Mouse (Mus musculus) liver, adult 2 months (tissue): Measurements from ENCODE around the gene Dglucy. TPM values are rescaled to one million over a fixed set of nuclear protein-coding genes. Genes with fewer than 3 reads are reported as not detected.

ENCODE experiments used
- DNase-seq: peaks from one replicate; pipeline ENCODE4 v3.0.0-alpha.2; 2011; ENCODE audit warnings: low read depth, low spot score; ENCODE audit errors: extremely low read depth
- H3K27ac ChIP-seq: fragments of 200-500 bp; replicated peaks from 2 replicates; pipeline ENCODE4 v1.5.1; 2012; ENCODE audit warnings: low read depth, mild to moderate bottlenecking, control low read depth, inconsistent platforms, low read length; ENCODE audit not compliant: insufficient read depth
- H3K27me3 ChIP-seq: fragments of 200-500 bp; 2 replicates; pipeline ENCODE4 v1.6.1; 2012; ENCODE audit warnings: mild to moderate bottlenecking, moderate library complexity, low read length, inconsistent platforms; ENCODE audit not compliant: control insufficient read depth, insufficient read depth
- H3K36me3 ChIP-seq: fragments of 200-500 bp; 2 replicates; pipeline ENCODE4 v1.6.1; 2012; ENCODE audit warnings: low read length, inconsistent platforms; ENCODE audit not compliant: control insufficient read depth, insufficient read depth
- H3K4me1 ChIP-seq: fragments of 200-500 bp; 2 replicates; pipeline ENCODE4 v1.6.1; 2011; ENCODE audit warnings: low read length; ENCODE audit not compliant: control insufficient read depth, insufficient read depth
- H3K4me3 ChIP-seq: fragments of 200-500 bp; 2 replicates; pipeline ENCODE4 v1.5.1; 2011; ENCODE audit warnings: low read depth, mild to moderate bottlenecking, control low read depth, low read length, moderate library complexity; ENCODE audit not compliant: insufficient read depth
- H3K79me2 ChIP-seq: fragments of 200-500 bp; 2 replicates; pipeline ENCODE4 v1.6.1; 2012; ENCODE audit warnings: inconsistent platforms, mild to moderate bottlenecking, low read length, moderate library complexity; ENCODE audit not compliant: control insufficient read depth, insufficient read depth
- H3K9ac ChIP-seq: fragments of 200-500 bp; 2 replicates; pipeline ENCODE4 v1.6.1; 2012; ENCODE audit warnings: low read depth, mild to moderate bottlenecking, control low read depth, inconsistent platforms, low read length
- CTCF ChIP-seq: fragments of 200-500 bp; IDR thresholded peaks from 2 replicates; pipeline ENCODE4 v1.5.1; 2011; ENCODE audit warnings: low read depth, low read length, control low read depth
- POLR2A ChIP-seq: fragments of 200-500 bp; IDR thresholded peaks from 2 replicates; pipeline ENCODE4 v1.6.1; 2011; ENCODE audit warnings: low read length, control low read depth; ENCODE audit not compliant: insufficient read depth; ENCODE audit errors: extremely low read depth
- WGBS: fragments of 180-500 bp; shearing (Covaris S2); methylation state at CpG from one replicate; pipeline ENCODE4 v1.1.7; 2018; 5-methylcytosine and 5-hydroxymethylcytosine counted together
- polyA plus RNA-seq: library from polyadenylated mRNA; depleted of rRNA; stranded (reverse); fragments of >200 nt; gene quantifications from 2 replicates; pipeline ENCODE4 v1.2.3, GENCODE M21; 2012
- total RNA-seq: library from RNA; depleted of rRNA; stranded (reverse); fragments of >200 nt; gene quantifications from 2 replicates; pipeline ENCODE4 v1.2.3, GENCODE M21; 2014

Dglucy gene
- total and polyA plus RNA-seq, 2 experiments = 35.2 to 36.8 TPM

DNA sequence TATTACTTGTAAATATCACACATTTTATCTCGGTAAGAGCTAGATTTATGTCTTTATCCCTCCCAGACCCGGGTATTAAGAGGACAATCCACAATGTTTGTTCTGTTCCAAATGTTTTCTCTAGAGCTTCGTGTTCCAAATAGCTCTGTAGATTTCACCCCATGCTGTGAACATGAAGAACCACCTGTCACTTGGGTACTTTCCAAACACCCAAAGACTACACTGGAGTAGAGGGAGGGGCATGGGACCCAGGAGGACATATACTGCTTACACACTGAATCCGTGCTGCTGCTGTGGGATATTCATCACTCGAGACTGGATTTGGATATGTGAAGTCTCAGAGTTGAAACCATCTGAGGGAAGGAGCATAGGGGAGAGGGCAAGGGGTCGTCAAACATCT is 130.9 kb downstream of the Dglucy start:
- Histone ChIP-seq H3K4me3 (no peak overlapping the region), H3K9ac (no peak overlapping the region), H3K36me3 (no peaks in the 10 kb centered on the region), H3K4me1 (no peaks in the 10 kb centered on the region), H3K27ac (no peak overlapping the region), H3K27me3 (peaks cover 2% of the 10 kb centered on the region; the same call in 1 of the 2 replicates), H3K79me2 (no peaks in the 10 kb centered on the region)
- DNase-seq = no peak
- TF ChIP-seq CTCF = no peak
- TF ChIP-seq POLR2A = no peak
- 58% methylated on average over 6 of the region's 6 CpGs for WGBS

DNA sequence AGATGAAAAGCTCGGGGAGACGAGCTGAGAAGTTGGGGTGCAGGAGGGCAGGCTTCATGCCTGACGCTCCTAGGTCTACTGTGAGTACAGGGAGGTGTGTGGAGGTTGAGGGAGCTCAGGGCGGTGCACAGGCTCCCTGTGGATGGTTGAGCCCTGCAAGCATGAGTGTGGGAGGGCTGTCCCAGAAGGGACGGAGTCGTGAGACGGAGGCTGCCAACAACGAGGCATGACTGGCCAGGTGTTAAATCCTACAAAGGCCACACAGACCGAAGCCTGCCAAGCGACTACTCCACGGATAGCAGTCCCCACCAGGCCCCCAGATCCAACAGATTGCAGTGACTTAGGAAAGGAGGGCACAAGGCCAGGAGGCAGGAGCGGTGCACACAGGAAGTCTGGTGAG is 131.9 kb downstream of the Dglucy start:
- H3K4me3 ChIP-seq = no peak overlapping the region
- H3K4me1 ChIP-seq = no peaks in the 10 kb centered on the region
- peaks cover 2% of the 10 kb centered on the region; the same call in 1 of the 2 replicates for H3K27me3 ChIP-seq
- no peaks in the 10 kb centered on the region for H3K36me3 ChIP-seq
- H3K79me2 ChIP-seq = no peaks in the 10 kb centered on the region
- no peak for DNase-seq
- TF ChIP-seq CTCF (no peak), POLR2A (no peak)
- no peak overlapping the region for H3K27ac ChIP-seq
- no peak overlapping the region for H3K9ac ChIP-seq
- 92% methylated on average over 12 of the region's 12 CpGs for WGBS

DNA sequence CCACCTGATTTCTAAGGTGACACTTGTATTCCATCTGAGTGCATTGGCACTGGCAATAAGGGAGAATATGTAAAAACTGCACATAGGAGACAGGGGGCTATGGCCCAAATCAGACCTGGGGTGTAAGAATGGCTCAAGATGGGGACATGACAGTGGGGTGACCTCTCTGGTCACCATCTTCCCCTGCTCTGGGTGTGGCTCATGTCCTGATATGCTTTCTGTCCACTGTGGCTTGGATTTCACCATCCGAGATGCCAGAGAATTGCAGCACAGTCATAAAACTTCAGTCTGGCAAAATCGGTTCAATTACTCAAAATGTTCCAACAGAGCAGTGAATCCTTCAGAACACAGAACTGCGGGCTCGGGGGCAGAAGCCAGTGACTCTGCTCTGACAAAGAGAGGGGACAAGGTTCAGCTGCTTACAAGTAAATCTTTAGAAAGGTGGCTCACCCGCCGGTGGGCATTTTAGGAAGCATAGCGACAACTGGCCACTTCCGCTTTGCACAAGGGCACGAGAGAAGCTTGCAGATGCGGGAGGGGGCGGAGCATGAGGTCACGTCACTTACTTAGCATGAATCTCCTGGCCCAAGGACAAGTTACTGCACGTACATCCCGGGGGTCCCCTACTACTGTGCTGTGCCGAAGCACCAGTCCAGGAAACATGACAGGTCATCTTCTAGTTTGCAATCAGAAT is 145.9 kb downstream of the Dglucy start:
- no peak for DNase-seq
- Histone ChIP-seq H3K4me3 (no peak overlapping the region), H3K27ac (no peak overlapping the region), H3K9ac (no peak overlapping the region), H3K4me1 (no peaks in the 10 kb centered on the region), H3K79me2 (no peaks in the 10 kb centered on the region), H3K27me3 (no peaks in the 10 kb centered on the region), H3K36me3 (no peaks in the 10 kb centered on the region)
- TF ChIP-seq CTCF = no peak
- TF ChIP-seq POLR2A = no peak
- WGBS = 84% methylated on average over 15 of the region's 15 CpGs

DNA sequence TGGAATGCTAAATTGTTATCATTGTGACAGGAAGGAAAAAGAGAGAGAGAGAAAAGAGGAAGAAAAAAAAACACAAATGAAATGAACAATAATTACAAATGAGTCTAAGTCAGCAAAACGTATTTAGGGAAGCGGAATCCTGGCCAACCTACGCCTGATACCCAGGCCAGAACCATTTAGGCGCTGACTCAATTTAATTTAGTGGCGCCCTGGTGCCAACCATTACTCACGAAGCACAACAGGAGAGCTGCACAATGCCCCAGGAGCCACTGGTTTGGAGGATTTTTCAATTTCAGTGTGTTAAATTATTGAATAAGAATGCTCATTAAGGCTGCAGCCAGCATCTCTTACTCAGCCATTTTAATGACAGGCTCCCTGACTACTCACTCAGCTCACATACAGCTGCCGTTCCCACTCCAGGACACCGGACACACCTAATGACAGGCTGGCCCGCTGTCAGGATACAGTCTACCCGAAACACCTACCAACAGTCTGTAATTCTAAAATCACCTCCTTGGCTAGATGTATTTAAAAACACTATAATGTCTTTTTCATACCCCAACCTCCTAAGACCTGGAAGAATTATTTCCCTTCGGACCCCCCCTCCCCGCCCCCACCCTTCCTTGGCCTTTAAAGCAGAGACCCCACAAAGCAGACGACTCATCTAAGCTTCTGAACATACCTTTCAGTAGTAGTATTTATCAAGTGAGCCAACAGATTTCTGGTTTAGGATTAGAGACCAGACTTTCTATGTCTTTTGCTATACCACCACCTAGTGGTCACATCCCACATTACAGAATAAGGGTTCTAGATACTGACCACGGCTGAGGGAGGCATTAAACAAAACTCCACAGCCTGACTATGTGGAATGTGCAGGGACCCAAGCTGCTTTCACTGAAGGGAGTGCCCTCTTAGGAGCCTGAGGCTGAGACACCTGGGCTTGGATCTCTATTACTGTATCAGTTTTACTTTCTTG is 147.1 kb downstream of the Dglucy start:
- no peaks in the 10 kb centered on the region for H3K27me3 ChIP-seq
- peak; percentile 48 for DNase-seq
- 67% methylated on average over 14 of the region's 14 CpGs for WGBS

DNA sequence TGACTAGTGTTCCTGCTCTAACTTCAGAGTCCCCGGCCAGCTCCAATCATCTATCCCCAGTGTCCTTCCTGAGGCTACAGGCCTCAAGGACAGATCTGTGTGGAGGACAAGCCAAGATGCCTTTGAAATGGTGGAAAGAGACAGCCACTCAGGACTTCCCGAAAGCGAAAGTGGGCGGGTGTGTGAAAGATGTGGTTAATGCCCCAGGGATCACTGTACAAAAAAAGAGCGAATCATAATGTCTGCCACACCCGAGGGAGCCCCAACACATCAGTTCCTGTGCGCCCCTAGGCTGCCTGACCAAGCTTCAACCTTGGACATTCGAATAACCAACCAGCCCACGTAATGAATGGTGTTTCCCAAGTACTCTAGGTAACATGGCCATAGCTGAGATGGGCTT is 149.4 kb downstream of the Dglucy start:
- Histone ChIP-seq H3K4me1 (no peaks in the 10 kb centered on the region), H3K27ac (no peak overlapping the region), H3K27me3 (no peaks in the 10 kb centered on the region), H3K9ac (no peak overlapping the region), H3K79me2 (no peaks in the 10 kb centered on the region), H3K36me3 (no peaks in the 10 kb centered on the region), H3K4me3 (no peak overlapping the region)
- TF ChIP-seq CTCF = no peak
- no peak for TF ChIP-seq POLR2A
- no peak for DNase-seq
- WGBS = 87% methylated on average over 9 of the region's 9 CpGs

More for the DNA sequence above, 147.1 kb downstream of the Dglucy start:
- Histone ChIP-seq H3K79me2 (no peaks in the 10 kb centered on the region), H3K4me3 (no peak overlapping the region), H3K27ac (no peak overlapping the region), H3K9ac (no peak overlapping the region), H3K36me3 (no peaks in the 10 kb centered on the region), H3K4me1 (no peaks in the 10 kb centered on the region)
- TF ChIP-seq CTCF (peak; percentile 42), POLR2A (no peak)

DNA sequence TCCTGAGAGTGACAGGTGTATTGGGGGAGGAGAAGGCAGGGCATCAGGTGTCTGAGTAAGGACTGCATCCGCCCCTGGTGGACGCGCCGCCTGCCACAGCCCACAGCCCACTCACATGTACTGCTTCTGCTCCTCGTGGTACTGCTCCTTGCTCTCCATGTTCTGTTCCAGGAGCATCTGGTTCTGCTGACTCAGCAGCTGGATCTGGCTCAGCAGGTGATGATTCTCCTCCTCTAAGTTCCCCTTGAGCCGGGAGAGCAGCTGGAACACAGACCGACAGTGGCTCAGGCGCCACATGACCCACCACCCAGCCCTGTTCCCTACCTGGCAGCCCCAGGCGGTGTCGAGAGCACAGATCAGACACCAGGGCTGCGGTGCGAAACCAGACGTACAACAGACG is 152.8 kb downstream of the Dglucy start:
- no peaks in the 10 kb centered on the region for H3K36me3 ChIP-seq
- H3K9ac ChIP-seq = no peak overlapping the region
- no peak for DNase-seq
- no peaks in the 10 kb centered on the region for H3K79me2 ChIP-seq
- H3K27me3 ChIP-seq = no peaks in the 10 kb centered on the region
- H3K4me3 ChIP-seq = no peak overlapping the region
- peaks cover 5% of the 10 kb centered on the region; the same call in 1 of the 2 replicates for H3K4me1 ChIP-seq
- H3K27ac ChIP-seq = no peak overlapping the region
- whole genome bisulfite sequencing = 94% methylated on average over 14 of the region's 14 CpGs
- TF ChIP-seq POLR2A = no peak
- no peak for TF ChIP-seq CTCF
